Mouse (Mus musculus) embryonic stem cell, embryonic (primary cell): Measurements from ENCODE around the gene Mkln1.

Experiments
- CTCF ChIA-PET, 4 experiments: fragments of 300-600 bp in 2 of 4; fragments of 350-600 bp in 2 of 4; sonication (Branson Sonifier 250); formaldehyde crosslinking; loops; one replicate each; lab custom pipeline; 2022; ENCODE audit warnings: inconsistent platforms in 2 of 4; lab: Charles Lee
- POLR2A ChIA-PET, 4 experiments: fragments of 300-600 bp in 2 of 4; fragments of 350-600 bp in 2 of 4; sonication (Branson Sonifier 250); formaldehyde crosslinking; loops; one replicate each; lab custom pipeline; 2022; ENCODE audit warnings: antibody characterized with exemption in 4 of 4, inconsistent platforms in 1 of 4; lab: Charles Lee

The Mkln1 gene

GRCm38 (mm10) chr6:31522478-31522877, 123.9 kb downstream of the Mkln1 start:
- ChIA-PET POLR2A (interaction anchor here in 1 of 4 experiments (1.0 to 1.5 kb wide), 2 partner anchors 9 to 11 kb away, joined by 3 to 4 read pairs; no protein-coding TSS in a partner anchor), CTCF (interaction anchor here in 2 of 4 experiments (0.5 to 2.0 kb wide), 3 partner anchors 117 to 1331 kb away, joined by 3 to 12 read pairs (median 3); no protein-coding TSS in a partner anchor)

DNA sequence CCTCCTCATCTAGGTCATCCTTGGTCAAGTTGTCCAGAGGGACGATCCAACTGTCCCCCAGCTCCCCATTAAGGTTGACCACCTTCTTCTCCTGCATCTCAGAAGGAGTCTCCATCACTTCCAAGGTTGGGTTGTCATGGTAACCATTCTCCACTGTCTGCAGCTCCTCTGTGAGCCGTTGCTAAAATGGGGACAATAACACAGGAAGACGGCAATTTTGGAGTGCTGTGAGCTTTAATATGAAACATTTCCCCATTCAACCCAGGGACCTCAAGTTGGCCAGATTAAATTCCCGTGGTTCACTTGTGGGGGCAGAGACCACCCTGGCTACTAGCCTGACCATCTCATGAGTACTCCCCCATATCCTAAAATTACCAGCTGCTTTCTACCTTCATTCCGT, 124.5 kb downstream of the Mkln1 start:
- CTCF ChIA-PET = interaction anchor here in 3 of 4 experiments (0.5 to 4.6 kb wide), 4 partner anchors 116 to 1331 kb away, joined by 3 to 32 read pairs (median 8); no protein-coding TSS in a partner anchor
- POLR2A ChIA-PET = interaction anchor here in 1 of 4 experiments (1.0 to 1.5 kb wide), 2 partner anchors 9 to 10 kb away, joined by 3 to 4 read pairs; no protein-coding TSS in a partner anchor

DNA sequence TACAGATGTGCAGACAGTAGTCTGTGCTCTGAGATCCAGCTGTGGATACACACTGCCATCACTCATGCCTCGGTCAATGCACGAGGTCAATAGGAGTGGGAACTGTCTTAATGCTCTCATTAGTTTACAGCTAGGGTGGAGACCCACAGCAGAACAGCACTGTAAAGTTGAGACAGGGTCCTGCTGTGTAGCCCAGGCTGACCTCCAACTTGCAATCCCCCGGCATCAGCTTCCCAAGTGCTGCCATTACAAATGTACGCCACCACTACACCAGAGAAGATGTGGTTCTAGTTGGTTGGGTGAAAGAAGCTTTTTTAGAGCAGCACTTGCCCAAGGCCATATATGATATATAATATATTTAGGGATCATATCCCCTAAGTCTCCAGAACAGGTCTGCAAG, 125.1 kb downstream of the Mkln1 start:
- CTCF ChIA-PET = interaction anchor here in 3 of 4 experiments (2.0 to 4.6 kb wide), 3 partner anchors 116 to 142 kb away, joined by 11 to 32 read pairs (median 12); no protein-coding TSS in a partner anchor
- POLR2A ChIA-PET = interaction anchor here in 1 of 4 experiments (0.6 kb wide), 1 partner anchor 58 kb away, joined by 4 read pairs; no protein-coding TSS in a partner anchor

GRCm38 (mm10) chr6:31524121-31524520, 125.6 kb downstream of the Mkln1 start:
- POLR2A ChIA-PET = interaction anchor here in 1 of 4 experiments (0.6 kb wide), 1 partner anchor 58 kb away, joined by 4 read pairs; no protein-coding TSS in a partner anchor

GRCm38 (mm10) chr6:31524647-31525046, 126.1 kb downstream of the Mkln1 start:
- POLR2A ChIA-PET = interaction anchor here in 2 of 4 experiments (1.3 to 1.6 kb wide), 4 partner anchors 15 to 141 kb away, joined by 3 to 4 read pairs (median 3); no protein-coding TSS in a partner anchor
- CTCF ChIA-PET = interaction anchor here (1.2 to 6.0 kb wide), 15 partner anchors 8 to 447 kb away, joined by 3 to 87 read pairs (median 6); no protein-coding TSS in a partner anchor

More at GRCm38 (mm10) chr6:31524121-31524520, 125.6 kb downstream of the Mkln1 start:
- CTCF ChIA-PET = interaction anchor here (1.4 to 4.6 kb wide), 6 partner anchors 29 to 141 kb away, joined by 3 to 33 read pairs (median 12); no protein-coding TSS in a partner anchor

DNA sequence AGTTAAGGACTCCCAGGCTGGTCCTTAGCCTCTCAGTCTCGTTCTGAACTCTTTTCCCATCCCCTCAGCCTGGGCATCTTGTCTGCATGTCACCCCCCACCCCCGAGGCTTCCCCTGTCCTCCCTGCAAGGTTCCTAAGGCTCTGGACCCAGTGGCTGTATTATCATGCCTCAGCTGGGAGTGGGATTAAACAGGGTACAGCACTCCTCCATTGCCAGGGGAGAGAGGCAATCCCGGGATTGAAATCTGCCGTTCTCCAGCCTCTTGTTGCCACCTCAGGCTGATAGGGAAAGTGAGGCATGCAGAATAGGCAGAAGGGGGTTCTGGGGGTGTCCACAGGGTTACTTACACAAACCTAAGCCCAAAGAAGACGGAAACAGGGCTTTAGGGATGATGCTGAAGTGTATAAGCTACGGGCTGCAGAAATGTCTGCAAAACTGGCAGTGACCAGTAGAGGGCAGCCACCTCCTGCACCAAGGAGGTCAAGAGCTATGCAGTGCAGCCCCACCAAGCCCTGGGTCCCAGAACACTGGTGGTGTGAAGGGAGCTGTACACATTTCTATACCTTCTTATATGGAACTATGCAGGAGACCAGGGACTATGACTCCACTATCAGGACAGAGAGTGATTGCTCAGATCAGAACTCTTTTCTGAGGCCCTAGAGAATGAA, 126.8 kb downstream of the Mkln1 start:
- POLR2A ChIA-PET = interaction anchor here (0.6 to 1.6 kb wide), 15 partner anchors 14 to 358 kb away, joined by 3 to 7 read pairs (median 4); no protein-coding TSS in a partner anchor
- CTCF ChIA-PET = interaction anchor here (0.5 to 6.0 kb wide), 92 partner anchors 9 to 1924 kb away, joined by 3 to 87 read pairs (median 4); partner anchors contain the start of genes Mkln1 (in 1 of the 4) and Podxl (in 1 of the 4)

- CTCF ChIA-PET = interaction anchor here (0.6 to 6.0 kb wide), 16 partner anchors 36 to 1086 kb away, joined by 3 to 87 read pairs (median 8); no protein-coding TSS in a partner anchor
These were observed 128.4 kb downstream of the Mkln1 start for GRCm38 (mm10) chr6:31526929-31527328.

GRCm38 (mm10) chr6:31527897-31528296, 129.4 kb downstream of the Mkln1 start:
- ChIA-PET CTCF (interaction anchor here in 3 of 4 experiments (0.7 to 6.0 kb wide), 12 partner anchors 8 to 284 kb away, joined by 3 to 87 read pairs (median 8); partner anchors contain the start of gene Podxl (in 1 of the 3)), POLR2A (interaction anchor here in 1 of 4 experiments (1.0 to 2.5 kb wide), 3 partner anchors 15 to 109 kb away, joined by 3 to 6 read pairs (median 6); no protein-coding TSS in a partner anchor)

More at GRCm38 (mm10) chr6:31526929-31527328, 128.4 kb downstream of the Mkln1 start:
- POLR2A ChIA-PET = interaction anchor here (0.5 to 2.5 kb wide), 15 partner anchors 9 to 372 kb away, joined by 3 to 7 read pairs (median 4); no protein-coding TSS in a partner anchor

DNA sequence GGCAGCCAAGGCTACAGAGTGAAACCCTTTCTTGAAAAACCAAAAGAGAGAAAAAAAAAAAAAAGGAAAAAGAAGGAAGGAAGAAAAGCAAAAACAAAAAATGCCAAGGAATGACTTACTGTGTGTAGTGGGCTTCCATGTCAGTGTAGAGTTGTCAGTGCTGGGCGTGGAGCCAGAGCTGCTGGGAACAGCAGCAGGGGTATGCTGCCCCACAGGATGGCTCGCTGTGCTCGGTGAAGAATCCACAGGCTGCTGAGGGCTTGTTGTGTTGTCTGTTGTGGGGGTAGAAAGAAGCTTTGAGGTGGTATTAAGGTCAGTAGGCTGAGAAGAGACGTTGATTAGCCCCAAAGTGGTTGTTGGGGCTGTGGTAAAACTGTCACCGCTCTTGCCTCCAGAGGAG, 129.8 kb downstream of the Mkln1 start:
- ChIA-PET CTCF (interaction anchor here (0.6 to 6.0 kb wide), 14 partner anchors 9 to 901 kb away, joined by 3 to 87 read pairs (median 6); partner anchors contain the start of gene Podxl (in 1 of the 4)), POLR2A (interaction anchor here in 1 of 4 experiments (1.0 to 2.5 kb wide), 3 partner anchors 15 to 108 kb away, joined by 3 to 6 read pairs (median 3); no protein-coding TSS in a partner anchor)

- CTCF ChIA-PET = interaction anchor here (0.9 to 1.1 kb wide), 3 partner anchors 106 to 108 kb away, joined by 3 to 7 read pairs (median 4); no protein-coding TSS in a partner anchor
- POLR2A ChIA-PET = interaction anchor here in 1 of 4 experiments (1.3 kb wide), 1 partner anchor 108 kb away, joined by 3 read pairs; no protein-coding TSS in a partner anchor
These were observed 133.3 kb downstream of the Mkln1 start for GRCm38 (mm10) chr6:31531880-31532279.

DNA sequence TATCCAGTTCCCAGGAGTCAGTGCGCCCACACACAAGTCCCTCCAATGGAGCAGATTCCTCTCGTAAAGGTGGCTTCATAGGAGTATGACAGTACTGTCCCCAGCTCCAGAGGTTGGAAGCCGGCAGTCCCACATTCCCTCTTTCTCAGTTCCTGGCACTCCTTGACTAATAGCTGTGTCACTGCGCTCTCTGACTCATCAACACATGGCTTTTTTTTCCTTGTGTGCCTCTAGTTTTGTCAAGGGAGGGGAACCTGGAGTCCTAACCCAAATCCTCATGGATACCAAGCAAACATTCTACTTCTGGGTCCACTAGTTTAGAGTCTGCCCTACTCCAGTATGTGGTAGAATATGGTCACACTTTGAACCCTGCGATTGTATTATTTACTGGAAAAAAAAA, 136.2 kb downstream of the Mkln1 start:
- POLR2A ChIA-PET = interaction anchor here in 1 of 4 experiments (0.6 kb wide), 1 partner anchor 1915 kb away, joined by 5 read pairs; no protein-coding TSS in a partner anchor
- CTCF ChIA-PET = interaction anchor here in 1 of 4 experiments (1.1 to 1.2 kb wide), 2 partner anchors 9 to 105 kb away, joined by 4 read pairs; no protein-coding TSS in a partner anchor

- ChIA-PET CTCF (interaction anchor here in 2 of 4 experiments (1.4 to 1.7 kb wide), 2 partner anchors 12 kb away, joined by 4 read pairs; no protein-coding TSS in a partner anchor), POLR2A (interaction anchor here in 1 of 4 experiments (0.8 to 1.0 kb wide), 2 partner anchors 102 to 153 kb away, joined by 3 read pairs; no protein-coding TSS in a partner anchor)
These were observed 138.7 kb downstream of the Mkln1 start for GRCm38 (mm10) chr6:31537193-31537592.

- POLR2A ChIA-PET = interaction anchor here in 1 of 4 experiments (0.8 to 1.0 kb wide), 3 partner anchors 27 to 152 kb away, joined by 3 read pairs; no protein-coding TSS in a partner anchor
- CTCF ChIA-PET = interaction anchor here in 1 of 4 experiments (1.7 kb wide), 1 partner anchor 13 kb away, joined by 4 read pairs; no protein-coding TSS in a partner anchor
These were observed 139.6 kb downstream of the Mkln1 start for GRCm38 (mm10) chr6:31538112-31538511.

DNA sequence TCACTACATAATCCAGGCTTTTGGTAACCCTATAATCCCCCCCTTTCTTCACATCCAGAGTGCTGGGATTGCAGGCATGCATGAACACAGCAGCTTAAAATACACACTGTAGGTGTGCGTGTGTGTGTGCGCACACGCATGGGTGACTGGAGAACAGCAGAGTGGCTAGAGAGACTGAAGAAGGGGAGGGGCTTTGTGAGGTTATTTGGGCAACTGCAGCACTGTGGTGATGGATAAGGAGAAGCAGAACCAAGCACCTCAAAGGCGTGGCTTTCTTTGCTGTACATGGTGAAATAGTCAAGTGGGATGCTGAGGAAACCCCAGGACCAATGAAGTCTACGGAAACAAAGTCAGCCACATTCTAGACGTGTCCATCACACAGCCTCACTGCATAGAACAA, 141.5 kb downstream of the Mkln1 start:
- ChIA-PET POLR2A (interaction anchor here in 2 of 4 experiments (0.7 to 0.9 kb wide), 2 partner anchors 10 to 13 kb away, joined by 3 read pairs; no protein-coding TSS in a partner anchor), CTCF (interaction anchor here in 3 of 4 experiments (0.6 to 1.3 kb wide), 7 partner anchors 10 to 105 kb away, joined by 3 to 4 read pairs (median 3); no protein-coding TSS in a partner anchor)

DNA sequence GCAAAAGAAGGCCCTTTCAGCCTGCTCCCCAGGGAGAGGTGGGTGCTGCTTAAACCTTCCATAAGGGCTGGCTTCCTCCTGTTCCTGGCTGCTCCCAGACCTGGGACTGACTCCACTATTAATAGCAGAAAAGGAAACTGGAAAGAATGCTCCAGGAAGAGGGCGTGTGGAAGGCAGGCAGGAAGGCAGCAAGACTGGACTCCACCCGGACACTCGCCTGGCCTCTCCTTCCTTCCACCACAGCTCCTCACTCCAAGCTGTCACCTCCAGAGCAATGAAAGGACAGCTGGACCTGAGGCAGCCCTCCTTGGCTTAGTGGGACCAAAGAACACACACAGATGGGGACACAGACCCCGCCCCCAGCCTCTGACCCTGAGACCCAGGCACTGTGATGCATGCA, 145.8 kb downstream of the Mkln1 start:
- ChIA-PET CTCF (interaction anchor here in 2 of 4 experiments (0.8 to 2.2 kb wide), 3 partner anchors 11 to 1252 kb away, joined by 4 to 10 read pairs (median 4); no protein-coding TSS in a partner anchor), POLR2A (interaction anchor here in 1 of 4 experiments (1.5 kb wide), 1 partner anchor 98 kb away, joined by 4 read pairs; no protein-coding TSS in a partner anchor)

GRCm38 (mm10) chr6:31549361-31550051, 151.0 kb downstream of the Mkln1 start:
- ChIA-PET POLR2A (interaction anchor here in 1 of 4 experiments (0.9 to 1.6 kb wide), 2 partner anchors 9 to 14 kb away, joined by 4 to 5 read pairs; partner anchors contain the start of gene Podxl), CTCF (interaction anchor here in 2 of 4 experiments (0.6 to 1.1 kb wide), 2 partner anchors 9 to 90 kb away, joined by 4 read pairs; no protein-coding TSS in a partner anchor)
